Mouse (Mus musculus): Measurements from ENCODE around the gene Hexim1. TPM values are rescaled to one million over a fixed set of nuclear protein-coding genes. Genes with fewer than 3 reads are reported as not detected.

Gene Hexim1
- total RNA-seq, 2 experiments from 2014 or later, result 17.4 to 19.0 TPM

- DNase-seq, result peak; percentile 73
Observed at GRCm38 (mm10) chr11:103116959-103117590, 1.0 kb downstream of the Hexim1 start.

- DNase-seq, result no peak
Observed at GRCm38 (mm10) chr11:103117591-103118009, 1.6 kb downstream of the Hexim1 start.

GRCm38 (mm10) chr11:103118866-103119265 lies 2.8 kb downstream of the Hexim1 start:
- no peak for DNase-seq

DNA sequence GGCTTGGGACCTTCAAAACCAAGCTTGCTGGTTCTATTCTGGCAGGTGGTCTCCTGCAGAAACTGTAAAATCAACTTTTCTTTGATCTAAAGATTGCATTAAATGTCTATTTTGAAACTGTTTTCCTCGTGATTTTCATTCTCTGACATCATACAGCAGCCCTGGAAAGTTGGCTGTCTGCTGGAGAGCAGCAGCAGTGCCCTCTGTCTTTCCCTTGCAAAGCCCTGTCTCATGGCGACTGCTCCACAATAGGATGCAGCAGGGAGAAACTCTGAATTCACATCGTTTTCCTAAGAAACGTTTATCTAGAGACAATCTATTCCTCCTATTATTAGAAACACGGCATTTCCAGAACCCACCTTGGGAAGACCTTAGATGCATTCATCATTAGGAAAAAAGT lies 3.6 kb downstream of the Hexim1 start:
- no peak for DNase-seq

DNA sequence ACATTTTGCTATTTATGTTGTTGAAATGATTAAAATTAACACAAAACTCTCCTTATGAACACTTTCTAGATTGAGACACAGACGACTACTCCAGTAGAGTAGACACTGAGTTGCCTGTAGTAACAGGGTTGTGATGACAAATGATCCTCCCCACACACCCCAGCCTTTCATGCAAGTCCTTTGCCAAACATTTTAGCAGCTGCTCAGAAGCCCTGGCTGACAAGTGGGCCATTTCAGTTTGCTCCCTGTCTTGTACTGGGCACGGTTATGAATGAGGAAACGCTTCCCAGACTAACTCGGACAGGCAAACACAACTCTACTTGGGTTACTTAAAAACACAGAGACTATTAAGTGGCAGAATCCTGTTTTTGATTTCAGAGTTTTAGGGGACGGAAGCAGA lies 4.3 kb downstream of the Hexim1 start:
- DNase-seq, result peak; percentile 62

- DNase-seq, result peak; percentile 67
Observed at GRCm38 (mm10) chr11:103131701-103132575, 15.9 kb downstream of the Hexim1 start, which contains the start of gene Hexim2. Gene Hexim2, plus strand, starts transcription at chr11:103132429.

DNA sequence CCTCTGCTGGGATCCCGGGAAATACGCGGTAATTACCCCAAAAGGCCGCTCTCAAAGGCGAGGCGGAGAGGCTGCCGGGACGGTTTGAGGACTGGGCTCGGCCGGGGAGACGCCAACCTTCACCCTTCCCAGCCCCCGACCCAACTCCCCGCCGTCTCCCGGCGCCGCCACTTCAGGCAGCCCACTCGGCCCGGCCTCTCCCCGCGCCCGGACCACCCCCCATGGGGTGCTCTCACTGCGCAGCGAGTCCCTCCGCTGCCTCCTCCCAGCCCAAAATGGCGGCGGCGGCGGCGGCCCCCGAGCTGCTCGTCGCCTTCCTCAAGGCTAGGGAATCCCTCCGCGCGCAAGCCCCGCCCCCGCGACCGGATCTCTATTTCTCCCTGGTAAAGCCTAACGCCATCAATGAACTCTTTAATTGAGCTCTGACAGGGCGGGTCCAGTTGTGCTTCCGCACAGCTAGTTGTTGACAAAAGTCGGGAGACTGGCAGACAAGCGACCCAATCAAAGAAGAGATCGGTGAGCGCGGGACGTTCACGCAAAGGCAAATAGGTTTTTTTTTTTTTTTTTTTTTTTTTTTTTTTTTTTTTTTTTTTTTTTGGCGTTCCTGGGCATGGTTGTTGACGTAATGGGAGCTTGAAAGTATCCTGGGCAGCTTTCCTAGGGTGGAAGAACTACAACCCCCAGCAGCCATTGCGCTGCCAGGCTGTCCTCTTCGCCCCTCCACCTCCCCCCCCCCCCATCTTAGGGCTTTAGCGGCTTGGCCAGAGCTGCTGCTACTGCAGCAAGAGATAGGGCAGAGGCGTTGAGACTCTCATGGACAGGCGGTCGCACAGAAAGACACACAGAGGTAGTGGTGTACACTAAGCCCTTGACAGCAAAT lies 16.8 kb downstream of the Hexim1 start:
- peak; percentile 99 for DNase-seq

DNA sequence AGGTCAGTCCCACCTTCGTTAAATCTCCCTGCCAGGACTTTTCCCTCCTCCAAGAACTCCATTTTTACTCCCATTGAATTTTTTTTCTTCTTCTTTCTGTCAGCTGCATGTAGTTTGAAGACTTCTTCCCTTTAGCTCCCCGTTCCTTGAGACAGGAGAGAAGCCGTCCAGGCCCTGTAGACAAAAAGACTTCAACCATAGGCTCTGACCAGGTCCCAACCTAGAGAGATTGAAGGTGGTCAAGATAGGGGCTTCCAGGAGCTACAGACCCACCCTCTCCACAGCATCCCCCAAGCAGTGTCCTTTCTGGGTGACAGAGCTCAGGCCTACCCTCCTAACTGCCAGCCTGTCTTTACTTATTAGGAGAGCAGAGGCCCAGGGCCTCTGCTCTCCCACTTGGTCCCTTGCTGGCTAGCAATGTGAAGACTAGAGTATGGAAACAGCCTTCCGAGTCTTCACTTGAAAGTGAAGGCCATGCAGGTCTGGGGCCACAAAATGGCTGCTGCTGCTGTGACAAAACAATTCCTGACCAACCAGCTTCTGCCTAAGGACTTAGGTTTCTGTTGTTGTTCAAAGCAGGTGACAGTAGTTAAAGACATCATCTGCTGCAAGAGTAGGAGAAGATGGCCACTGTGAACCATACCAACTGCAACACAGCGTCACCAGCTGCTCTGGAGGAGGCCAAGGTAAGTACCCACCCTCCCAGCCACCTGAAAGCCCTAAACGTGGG lies 17.6 kb downstream of the Hexim1 start:
- no peak for DNase-seq

- DNase-seq, result no peak
Observed at GRCm38 (mm10) chr11:103134221-103134620, 18.2 kb downstream of the Hexim1 start.

DNA sequence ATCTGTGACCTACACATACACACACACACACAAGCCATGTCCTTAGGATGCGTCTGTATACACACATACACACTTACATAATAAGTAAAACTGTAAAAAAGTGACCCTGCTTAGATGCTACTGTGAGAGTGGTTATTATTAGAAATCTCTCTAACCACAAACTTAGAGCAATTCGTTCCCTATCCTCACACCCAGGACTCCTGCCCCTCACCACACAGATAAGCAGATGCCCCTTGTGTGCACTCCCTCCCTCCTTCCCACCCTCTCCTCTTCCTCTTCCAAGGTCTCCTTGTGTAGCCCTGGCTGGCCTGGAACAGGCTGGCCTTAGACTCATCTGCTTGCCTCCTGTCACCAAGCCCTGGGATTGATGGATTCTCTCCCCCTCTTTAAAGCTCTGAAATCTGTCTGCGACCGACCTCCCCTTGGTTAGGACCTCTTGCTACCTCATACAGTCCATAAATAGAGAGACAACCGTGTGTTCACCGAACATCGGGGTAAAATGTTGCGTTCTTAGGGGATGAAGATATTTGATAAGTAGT lies 20.1 kb downstream of the Hexim1 start:
- DNase-seq, result no peak

DNA sequence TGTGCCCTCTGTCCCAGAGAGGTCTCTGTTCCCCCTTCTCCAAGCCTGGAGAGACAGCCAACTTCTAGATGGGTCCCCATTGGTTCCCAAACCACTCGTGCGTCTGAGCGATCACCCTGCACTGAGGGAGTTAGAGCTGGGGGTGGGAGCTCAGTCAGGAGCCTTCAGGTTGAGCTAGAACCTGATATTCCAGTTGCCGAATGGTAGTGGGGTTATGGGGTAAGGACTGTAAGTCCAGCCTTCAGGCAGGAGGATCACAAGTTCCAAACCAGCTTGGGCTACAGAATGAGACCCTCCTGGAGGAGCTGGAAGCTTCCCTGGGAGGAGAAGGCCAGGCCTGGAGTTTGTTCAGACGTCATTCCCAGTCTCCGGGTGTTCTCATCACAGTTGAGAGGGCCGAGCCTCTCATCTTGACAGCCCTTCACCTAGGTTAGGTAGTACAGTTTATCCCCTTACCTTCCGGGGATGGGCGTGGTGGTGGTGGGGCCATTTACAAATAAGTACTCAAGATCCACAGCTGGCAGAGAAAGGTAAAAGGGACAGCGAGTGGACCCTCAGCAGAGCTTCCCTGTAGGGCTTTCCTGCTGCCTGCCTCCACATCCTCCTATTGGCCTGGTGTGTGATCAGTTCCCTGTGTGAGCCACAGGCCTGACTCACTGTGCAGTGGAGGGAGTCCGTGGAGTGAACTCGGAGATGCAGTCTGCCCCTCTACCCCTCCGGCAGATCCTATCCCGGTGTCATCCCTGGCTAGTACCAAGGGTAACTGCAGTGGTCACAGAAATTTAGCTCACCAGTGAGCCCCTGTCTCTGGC lies 24.1 kb downstream of the Hexim1 start:
- no peak for DNase-seq

DNA sequence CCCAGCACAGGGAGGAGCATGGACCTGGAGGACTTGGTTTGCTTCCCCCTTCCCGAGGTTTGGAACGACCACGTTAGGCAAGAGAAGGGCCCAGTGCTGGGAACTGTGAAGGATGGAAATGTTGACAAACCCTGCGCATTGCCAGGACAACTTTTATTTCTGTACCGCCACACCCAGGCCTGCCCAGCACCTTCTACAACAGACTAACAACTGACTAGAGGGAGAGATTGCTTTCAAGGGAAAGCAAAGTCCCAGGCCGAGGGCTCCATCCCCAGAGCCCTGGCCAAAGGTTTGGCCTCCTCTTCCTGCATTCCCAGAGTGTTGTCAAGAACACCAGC lies 24.7 kb downstream of the Hexim1 start:
- no peak for DNase-seq

DNA sequence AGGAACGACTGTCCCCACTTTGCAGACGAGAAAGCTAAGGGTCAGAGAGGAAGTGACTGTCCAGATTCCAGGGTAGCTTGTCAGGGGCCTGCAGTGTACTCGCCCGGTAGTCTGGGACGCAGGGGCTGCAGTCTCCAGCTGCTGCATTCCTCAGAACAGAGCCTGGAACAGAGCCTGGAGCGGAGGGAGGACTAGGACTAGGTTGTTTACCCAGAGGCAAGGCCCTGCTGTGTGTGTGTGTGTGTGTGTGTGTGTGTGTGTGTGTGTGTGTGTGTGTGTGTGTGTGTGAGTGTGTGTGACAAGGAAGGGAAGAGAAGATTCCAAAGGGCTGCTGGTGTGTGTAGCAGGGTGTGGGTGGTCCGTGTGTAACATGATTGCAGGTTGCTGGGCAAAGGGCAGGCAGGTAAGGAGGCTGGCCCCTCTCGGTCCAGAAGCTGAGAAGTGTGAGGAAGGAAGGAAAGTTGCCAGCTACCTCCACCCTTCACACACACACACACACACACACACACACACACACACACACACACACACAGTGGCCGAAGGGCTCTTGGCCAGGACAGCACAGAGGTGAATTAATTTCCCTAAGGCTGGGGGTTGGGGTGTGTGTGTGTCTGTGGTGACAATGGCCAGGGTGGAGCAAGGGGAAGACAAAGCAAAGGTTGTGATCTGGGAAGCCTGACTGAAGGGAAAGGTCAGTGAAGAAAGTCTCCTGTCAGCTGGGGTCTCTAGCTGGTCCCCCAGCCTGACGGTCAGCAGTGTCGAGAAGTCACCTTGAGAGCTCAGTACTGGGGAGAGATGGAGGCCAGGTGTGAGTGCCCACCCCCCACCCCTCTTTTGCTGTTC lies 25.3 kb downstream of the Hexim1 start:
- peak; percentile 81 for DNase-seq

DNA sequence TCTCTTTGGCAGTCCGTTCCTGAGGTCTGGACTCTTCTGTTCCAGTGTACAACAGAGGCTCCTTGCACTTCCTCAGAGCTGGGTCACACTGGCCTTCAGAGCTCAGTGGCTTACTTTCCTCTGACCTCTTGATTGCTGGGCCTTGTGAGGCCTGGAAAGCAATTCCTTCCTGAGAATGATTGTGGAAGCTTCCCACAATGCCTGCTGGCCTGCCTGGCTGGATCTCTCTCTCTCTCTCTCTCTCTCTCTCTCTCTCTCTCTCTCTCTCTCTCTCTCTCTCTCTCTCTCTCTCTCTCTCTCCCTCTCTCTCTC lies 25.9 kb downstream of the Hexim1 start:
- DNase-seq, result no peak

DNA sequence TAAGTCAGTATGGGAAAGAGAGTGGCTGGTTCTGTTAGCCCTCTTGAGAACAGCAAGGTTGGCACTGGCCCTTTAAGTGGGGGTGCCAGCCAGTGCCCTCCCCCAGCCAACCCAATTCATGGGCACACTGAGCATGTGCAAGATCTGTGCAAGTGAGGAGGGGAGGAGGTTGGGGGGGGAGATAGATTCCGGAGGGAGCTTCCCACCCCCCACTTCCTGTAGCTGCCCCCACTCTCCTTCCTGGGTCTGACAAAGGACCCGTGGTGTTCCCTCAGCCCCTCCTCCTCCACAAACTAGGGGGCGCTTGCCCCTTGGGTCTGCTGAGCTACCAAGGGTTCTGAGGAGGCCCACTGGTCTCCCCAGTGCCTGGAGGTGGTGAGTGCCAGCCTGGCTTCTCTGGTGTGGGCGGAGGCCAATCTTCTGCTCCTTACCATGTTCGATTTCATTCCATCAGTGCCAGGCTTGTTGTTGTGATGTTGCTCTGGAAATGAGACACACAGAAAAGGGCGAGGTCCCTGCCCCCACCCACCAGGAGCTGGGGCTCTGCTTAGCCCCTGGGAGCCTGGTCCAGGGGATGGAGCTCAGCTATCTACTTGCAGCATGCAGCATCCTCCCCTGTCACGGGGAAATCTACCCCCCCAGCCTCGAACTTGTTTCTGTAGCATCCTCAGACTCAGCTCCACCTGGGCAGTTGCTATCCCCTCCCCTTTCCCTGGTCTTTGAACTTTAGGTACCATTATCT lies 26.6 kb downstream of the Hexim1 start:
- DNase-seq, result peak; percentile 71

GRCm38 (mm10) chr11:103144309-103145285 lies 28.6 kb downstream of the Hexim1 start:
- DNase-seq, result no peak

DNA sequence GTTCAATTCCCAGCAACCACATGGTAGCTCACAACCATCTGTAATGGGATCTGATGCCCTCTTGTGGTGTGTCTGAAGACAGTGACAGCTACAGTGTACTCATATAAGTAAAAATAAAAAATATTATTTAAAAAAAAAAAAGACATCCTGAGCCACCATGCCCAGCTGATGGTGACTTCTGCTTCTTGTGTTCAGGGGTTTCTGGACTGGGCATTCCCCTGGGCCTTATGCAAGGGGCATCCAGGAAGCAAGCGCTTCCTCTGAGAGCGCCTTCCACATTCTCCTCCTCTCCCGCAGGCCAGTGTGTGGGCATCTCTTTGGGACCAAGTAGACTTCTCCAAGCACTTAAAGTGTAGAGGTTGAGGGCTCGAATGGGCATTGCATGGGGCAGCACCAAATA lies 30.4 kb downstream of the Hexim1 start:
- DNase-seq, result no peak

- DNase-seq, result no peak
Observed at GRCm38 (mm10) chr11:103147766-103148165, 31.7 kb downstream of the Hexim1 start.

All from gastrocnemius, postnatal 25 days (tissue).